Mouse (Mus musculus) kidney, adult 11 months (tissue): ENCODE data around the gene Slc22a12.

ENCODE experiments used
- DNase-seq: peaks from one replicate; pipeline ENCODE4 v3.0.0; 2022

Slc22a12 gene

DNA sequence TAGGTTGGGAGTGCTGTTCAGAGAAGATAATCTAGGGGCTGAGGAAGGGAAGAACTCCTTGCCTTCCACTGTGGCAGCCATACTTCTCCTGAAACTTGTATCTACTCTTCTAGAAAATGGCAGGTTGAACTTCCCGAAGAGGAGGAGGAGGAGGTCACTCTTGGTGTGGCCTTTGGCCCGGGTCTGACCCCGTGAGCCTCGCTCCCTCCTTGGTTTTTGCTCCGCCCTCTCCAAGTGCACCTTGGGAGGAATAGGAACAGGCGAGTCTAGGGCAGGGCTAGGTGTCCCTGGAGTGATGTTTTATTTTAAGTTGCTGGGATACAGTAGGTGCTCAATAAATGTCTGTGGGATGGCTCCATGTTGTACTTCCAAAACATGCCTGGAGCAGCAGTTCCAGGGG, 27.9 kb downstream of the Slc22a12 start:
- DNase-seq: no peak

GRCm38 (mm10) chr19:6513389-6514139, 29.3 kb downstream of the Slc22a12 start:
- DNase-seq: no peak

- no peak for DNase-seq
Measured at GRCm38 (mm10) chr19:6510546-6510945, 32.3 kb downstream of the Slc22a12 start.

GRCm38 (mm10) chr19:6509881-6510280, 33.0 kb downstream of the Slc22a12 start:
- DNase-seq: no peak

DNA sequence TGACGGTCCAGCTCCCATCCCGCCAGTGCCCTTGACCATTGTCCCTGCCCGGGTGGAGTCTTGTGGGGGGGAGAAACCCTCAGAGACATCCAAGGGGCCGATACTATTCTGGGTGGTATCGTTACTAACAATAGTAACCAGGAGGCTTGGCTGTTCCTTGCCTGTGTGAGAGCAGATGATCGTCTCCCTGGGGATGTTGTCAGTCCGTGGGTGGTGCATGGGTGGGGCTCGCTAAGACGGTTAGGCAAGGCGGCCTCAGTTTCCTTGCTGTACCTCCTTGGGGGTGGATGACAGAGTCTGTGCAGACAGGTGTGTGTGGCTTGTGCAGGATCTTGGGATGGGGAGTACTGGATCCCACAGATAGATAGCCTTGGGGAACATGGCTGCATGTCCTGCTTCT, 35.4 kb downstream of the Slc22a12 start:
- no peak for DNase-seq

DNA sequence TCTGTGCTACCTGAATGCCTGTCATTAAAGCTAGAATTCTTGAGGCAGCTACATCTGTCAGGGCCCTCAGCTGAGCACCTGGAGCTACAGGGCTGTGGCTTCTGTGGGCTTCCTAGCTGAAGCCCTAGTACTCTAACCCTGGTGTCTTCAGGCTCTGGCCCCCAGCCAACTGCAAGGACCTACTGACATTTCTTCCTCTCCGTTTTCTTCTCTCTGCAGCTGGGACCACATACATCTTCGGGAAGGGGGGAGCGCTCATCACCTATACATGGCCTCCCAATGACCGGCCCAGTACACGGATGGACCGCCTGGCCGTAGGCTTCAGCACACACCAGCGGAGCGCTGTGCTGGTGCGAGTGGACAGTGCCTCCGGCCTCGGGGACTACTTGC, 38.2 kb downstream of the Slc22a12 start:
- DNase-seq: no peak

DNA sequence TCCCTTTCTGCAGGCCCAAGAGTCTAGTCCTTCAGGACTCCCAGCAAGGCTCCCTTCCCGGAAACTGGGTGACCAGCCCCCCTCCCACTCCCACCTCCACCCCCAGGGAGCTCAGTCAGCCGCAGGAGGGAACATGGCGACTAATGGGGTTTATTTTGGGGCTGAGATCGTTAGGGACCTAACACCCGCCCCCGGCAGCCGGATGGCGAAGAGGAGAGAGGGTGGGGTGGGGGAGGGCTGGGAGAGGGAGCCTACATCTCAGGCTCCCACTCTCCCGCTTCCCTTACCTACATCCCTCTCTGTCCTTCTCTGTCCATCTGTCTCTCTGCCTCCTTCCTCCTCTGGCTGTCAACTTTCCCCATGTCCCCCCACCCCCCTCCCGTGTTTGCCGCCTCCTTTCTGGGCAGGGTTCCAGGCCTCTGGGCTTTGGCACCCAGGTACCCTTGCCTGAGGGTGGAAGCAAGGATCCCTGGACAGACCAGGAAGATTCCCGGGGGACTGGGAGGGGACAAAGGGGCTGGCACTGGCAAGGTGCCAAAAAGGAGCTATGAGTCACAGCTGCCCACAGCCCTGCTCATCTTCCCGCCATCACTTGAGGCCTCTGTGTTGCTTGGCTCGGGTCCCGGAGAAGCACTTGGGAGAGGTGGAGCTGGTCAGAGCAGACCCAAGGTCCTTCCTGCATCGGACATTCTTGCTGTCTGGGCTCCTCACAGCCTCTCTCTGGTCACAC, 38.7 kb downstream of the Slc22a12 start:
- no peak for DNase-seq

GRCm38 (mm10) chr19:6502543-6503319, 40.1 kb downstream of the Slc22a12 start:
- DNase-seq: peak; percentile 46

- peak; percentile 33 for DNase-seq
Measured at GRCm38 (mm10) chr19:6502035-6502541, 40.7 kb downstream of the Slc22a12 start.

GRCm38 (mm10) chr19:6500636-6501025, 42.2 kb downstream of the Slc22a12 start:
- DNase-seq: no peak

- DNase-seq: no peak
Measured at GRCm38 (mm10) chr19:6499860-6500635, 42.8 kb downstream of the Slc22a12 start.

DNA sequence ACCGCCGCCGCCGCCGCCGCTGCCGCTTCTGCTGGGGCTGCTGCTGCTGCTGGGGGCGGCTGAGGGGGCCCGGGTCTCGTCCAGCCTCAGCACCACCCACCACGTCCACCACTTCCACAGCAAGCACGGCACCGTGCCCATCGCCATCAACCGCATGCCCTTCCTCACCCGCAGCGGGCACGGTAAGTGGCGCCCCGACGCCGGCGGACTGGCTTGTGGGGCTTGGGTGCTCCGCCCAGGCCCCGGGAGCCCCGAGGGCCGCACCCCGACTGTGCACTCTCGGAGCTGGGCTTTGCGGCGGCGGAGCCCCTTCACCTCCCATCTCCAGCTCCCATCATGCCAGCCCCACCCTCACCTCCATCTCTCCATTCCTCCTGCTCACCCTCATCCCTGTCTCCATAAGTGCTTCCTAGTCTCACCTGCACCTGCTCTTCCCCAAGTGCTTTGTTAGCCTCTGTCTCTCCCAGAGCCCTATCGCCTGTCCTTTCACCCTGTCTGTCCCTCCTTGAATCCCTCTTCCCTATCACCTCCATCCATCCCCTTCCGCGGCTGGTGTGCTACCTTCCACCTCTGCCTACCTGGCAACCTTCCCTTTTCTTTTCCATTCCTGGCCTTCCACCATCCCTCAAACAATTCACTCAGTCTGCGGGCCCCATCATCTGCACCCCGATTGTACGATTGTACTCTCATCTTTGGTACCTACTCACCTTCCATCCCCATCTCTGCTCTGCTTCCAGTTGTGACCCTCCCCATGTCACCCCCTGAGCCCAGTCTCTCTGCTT, 44.3 kb downstream of the Slc22a12 start:
- no peak for DNase-seq

- DNase-seq: no peak
Measured at GRCm38 (mm10) chr19:6497803-6498202, 45.0 kb downstream of the Slc22a12 start.

GRCm38 (mm10) chr19:6497150-6497801, 45.6 kb downstream of the Slc22a12 start:
- DNase-seq: no peak

DNA sequence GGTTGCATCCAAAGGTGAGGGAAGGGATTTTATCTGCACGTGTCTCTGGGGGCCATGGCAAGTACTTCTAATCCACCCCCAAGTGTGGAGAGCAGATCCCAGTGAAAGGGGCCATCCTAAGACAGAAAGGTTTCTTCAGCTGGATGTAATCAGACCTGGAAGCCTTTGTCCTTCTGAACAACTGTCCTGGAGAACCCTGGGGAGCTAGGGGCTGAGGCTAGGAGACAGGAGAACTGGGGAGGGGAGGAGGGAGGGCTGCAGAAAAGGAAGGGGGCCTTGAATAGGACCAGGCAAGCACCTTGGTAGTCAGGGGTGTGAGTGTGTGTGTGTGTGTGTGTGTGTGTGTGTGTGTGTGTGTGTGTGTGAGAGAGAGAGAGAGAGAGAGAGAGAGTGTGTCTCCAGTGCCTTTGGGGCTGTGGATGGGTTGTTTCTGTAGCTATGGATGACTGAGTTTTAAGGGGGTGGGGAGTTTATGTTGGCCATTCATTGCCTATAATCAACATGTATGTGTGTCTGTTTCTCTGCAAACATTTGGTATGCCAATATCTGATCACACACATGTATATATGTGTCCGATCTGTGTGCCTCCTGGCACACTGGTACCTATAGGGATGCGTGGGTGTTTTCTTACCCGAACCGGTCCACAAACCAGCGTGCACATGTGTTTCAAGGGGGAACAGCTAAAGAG, 46.2 kb downstream of the Slc22a12 start:
- no peak for DNase-seq

DNA sequence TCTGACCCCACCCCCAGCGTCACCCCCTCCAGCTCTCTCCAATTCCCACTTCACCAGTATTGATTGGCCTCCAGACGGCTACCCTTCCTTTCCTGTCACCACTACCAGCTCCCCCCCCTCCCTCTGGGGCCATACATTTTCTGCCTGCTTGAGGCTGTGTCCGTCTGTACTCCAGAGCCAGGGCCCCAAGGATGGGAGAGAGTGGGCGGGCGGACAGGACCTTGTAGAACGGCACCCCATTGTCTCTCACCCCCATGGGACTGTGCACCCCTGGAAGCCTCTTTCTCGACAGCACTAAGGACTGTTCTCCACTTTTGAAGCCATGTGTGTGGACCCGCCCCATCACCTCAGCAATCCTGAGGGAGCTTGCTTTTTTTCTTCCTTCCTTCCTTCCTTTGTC, 47.1 kb downstream of the Slc22a12 start:
- no peak for DNase-seq

DNA sequence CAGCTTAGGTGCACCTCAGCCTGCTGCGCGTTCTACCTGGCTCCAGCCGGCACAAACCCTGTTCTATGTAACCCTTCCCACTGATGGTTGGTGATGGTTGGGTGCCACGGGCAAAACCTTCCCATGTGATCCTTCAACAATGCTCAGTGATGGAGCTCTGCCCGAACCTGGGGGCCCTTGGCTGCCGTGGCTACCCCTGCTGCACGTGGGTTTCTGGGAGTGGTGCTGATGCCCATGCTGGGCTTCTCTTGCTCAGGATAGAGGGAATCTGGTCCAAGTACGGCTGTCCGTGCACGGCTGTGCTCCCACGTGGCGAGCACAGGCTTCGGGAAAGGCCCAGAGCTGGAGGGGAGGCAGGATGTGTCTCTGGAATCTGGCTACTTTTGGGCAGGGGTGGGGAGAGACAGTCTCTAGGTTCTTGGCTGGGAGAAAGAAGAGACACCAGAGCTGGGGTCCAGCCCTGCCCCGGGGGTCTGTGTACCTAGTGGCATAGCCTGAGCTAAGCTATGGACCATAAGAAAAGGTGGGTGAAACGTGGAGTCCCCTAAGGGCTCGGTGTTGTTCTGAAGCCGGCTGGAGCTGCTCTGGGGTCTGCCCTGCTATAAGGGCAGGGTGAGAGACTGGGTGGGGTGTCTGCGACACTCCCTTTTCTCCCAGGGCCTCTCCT, 48.2 kb downstream of the Slc22a12 start:
- DNase-seq: no peak

DNA sequence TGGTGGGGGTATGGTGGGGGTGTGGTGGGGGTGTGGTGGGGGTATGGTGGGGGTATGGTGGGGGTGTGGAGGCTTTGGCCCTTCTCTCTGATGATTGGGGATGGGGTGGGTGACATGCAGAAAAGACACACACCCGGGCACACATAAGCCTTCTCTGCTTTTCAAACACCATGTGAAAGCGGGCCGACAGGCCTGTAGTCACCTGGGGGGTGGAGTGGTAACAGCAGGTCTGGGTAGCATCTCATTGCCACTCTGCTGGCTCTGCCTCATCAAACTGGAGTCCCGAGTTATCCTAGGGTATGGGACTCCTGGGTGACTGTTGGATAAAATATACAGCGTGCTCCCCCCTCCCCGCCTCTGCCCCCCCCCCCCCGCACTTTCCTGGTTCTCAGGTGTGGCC, 48.8 kb downstream of the Slc22a12 start:
- no peak for DNase-seq

DNA sequence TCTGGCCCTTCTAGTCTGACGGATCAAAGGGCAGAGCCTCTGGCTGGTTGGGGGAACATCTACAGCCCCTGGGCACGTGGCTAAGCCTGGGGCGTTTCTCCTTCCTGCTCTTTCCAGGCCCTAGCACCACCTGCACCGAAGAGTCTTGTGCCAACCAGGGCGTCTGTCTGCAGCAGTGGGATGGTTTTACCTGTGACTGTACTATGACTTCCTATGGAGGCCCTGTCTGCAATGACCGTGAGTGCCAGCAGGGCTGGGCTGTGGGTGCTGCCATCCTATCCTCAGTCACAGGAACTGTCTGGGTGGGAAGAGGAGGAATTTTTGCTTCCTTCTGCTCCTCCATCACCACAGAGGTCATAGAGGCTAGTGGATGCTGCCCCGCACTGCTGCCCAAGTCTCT, 49.6 kb downstream of the Slc22a12 start:
- no peak for DNase-seq

GRCm38 (mm10) chr19:6492124-6492523, 50.7 kb downstream of the Slc22a12 start:
- DNase-seq: peak; percentile 53
